Mouse (Mus musculus): ENCODE results near the gene Meis2.

The Meis2 gene

DNA sequence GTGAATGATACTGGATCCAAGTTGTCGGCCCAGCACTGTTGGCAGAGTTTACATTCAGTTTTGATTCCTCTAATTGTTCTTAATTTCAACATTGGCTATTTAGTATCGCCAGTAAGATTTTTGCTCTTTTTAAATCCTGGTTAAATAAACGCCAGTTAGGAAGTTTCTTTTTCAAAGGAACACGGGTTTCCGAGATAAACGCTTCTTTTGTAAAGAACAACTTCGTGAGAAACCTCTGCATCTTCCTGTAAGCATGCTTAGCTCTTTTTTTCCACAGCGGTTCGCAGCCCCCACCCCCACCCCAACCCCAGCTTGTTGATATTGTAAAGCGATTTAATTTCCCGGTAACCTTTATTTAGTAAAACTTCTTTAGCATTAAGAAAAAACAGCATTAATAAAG is 2.8 kb upstream of the Meis2 start:
- no peak for DNase-seq (ENCODE audit: low read depth in 1 of 2, low spot score in 2 of 2)

GRCm38 (mm10) chr2:116067711-116068110 is 2.1 kb upstream of the Meis2 start:
- no peak for DNase-seq (ENCODE audit: low read depth in 1 of 2, low spot score in 2 of 2)

DNA sequence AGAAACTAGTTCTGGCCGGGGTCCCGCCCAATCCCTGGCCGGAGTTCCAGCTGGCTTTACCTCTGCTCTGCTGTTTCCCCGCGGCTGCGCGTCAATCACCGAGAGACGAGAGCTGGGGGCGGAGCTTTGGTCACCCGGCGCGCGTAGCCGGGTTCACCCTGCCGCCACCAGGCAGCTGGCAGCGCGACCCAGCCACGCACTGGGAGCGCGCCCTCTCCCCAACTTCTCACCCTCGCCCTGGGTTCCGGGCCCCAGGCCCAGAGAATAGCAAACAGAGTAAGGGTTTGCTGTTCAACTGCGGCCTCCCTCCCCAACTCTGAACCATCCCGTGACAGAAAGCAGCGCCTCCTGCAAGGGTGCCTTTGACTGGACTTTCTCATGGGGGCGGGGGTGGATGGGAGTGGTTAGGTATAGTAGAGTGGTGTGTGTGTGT is 1.4 kb upstream of the Meis2 start:
- no peak for DNase-seq (ENCODE audit: low read depth in 1 of 2, low spot score in 2 of 2)

DNA sequence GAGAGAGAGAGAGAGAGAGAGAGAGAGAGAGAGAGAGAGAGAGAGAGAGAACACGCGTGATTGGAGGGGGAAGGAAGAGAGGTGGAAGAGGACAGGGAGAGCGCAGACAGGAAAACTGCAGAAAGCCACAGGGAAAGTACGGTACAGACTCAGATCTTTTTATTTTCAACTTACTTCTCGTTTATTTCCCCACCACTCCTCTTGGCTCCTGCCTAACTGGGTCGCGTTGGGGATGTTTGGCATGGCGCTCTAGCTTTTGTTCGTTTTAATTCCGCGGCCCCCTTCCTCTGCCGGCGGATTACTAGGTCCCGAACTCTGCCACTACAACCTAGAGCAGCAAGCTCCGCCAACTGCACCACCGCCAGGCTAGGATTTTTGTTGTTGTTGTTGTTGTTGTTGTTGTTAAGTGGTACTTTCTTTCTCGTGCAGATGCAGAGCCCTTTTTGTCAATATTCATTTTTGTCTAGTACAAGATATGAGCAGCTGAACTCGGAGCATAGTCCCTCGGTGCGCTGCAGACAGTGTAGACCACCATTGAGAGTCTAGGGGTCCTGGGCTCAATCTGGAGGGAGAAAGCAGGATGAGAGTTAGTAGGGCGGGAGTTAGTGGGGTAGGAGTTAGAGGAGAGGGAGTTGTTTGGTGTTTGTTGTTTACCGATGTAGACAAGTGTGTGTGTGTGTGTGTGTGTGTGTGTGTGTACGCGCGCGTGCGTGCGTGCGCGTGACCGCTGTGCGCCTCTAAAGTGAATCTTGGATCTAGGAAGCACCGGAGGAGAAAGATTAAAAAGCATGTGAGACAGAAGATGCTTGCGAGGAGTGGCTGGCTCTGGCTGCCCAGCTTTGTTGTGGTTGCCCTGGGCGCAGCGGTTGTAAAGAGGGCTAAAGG is 660 bp upstream of the Meis2 start:
- DNase-seq (ENCODE audit: low read depth in 1 of 2, low spot score in 2 of 2) = no peak

GRCm38 (mm10) chr2:116065057-116065456 is 582 bp downstream of the Meis2 start:
- DNase-seq (ENCODE audit: low read depth in 1 of 2, low spot score in 2 of 2) = no peak

DNA sequence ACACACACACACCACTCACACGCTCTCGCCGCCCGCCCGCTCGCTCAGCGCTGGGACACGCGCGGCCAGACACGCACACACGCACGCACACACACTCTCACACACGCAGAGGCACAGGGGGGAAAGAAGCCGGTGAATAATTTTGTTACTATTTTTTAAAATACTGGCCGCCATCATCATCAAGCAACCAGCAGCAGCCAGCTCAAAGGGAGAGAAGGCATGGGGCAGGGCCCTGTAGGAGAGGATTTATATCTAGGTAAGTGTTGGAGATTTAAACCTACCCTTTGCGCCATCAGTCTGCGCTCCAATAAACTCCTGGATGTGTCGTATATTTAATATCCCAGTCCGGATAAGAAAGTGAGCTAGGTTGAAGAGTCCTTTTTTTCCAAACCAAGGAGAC is 1.1 kb downstream of the Meis2 start:
- DNase-seq (ENCODE audit: low read depth in 1 of 2, low spot score in 2 of 2) = no peak

- DNase-seq (ENCODE audit: low read depth in 1 of 2, low spot score in 2 of 2) = no peak
These were observed 1.8 kb downstream of the Meis2 start for GRCm38 (mm10) chr2:116063819-116064293.

DNA sequence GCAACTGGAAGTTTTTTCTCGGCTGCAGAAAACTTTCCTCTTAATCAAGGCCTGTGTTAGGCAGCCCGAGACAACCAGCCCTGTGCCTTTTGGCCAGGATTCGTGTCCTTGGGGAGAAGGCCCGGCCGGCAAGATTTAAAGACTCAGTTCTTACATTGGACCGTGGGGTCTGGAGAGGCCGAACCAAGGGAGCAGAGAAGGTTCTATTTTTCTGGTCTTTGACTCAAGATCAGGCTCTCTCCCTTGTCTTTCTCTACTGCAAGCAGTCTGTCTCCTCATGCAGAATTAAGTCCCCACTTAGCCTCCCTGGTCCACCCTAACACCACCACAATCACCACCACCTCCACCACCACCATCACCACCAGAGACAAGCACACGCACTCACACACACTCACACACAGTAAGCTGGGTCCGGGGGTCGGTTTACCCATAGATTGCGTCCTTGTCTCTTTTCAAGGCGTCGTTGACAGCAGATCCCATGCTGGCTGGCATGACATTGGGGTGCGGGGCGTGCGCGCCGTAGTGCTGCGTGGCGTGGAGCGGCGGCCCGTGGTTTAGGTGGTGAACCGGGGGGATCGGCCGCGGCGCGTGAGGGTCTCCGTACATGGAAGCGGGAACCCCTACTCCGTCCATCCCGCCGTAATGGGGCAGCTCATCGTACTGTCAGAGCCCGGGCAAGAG is 2.7 kb downstream of the Meis2 start:
- DNase-seq (ENCODE audit: low read depth in 1 of 2, low spot score in 2 of 2) = no peak

GRCm38 (mm10) chr2:116062251-116062651 is 3.4 kb downstream of the Meis2 start:
- DNase-seq (ENCODE audit: low read depth in 1 of 2, low spot score in 2 of 2) = no peak

DNA sequence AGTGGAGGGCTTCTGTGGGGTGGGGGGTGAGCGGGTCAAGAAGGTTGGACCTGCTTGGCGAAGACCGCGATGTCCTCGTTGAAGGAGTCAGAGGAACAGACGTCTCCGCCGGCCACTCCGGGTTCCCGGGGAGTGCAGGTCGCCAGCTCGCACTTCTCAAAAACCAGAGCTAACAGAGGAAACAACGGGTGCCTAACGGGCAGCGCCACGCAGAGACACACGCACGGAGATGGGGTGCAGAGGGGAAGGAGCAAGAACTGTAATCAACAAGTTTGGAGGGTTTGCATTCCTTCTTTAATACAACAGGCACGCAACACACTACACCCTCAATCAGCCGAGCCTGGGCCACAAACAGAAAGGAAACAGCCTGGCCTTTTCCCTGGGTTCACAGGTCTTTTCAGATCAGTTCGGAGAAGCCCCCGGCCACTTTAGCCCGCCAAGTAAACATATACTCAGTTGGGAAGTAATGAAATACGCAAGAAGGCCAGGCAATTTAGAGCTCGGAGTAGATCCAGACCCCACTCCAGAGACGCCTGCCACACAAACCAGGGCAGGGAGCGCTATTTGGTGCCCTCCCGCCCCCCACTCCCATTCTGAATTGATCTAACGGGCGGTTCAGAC is 4.1 kb downstream of the Meis2 start:
- no peak for DNase-seq (ENCODE audit: low read depth in 1 of 2, low spot score in 2 of 2)

- DNase-seq (ENCODE audit: low read depth in 1 of 2, low spot score in 2 of 2) = no peak
These were observed 4.8 kb downstream of the Meis2 start for GRCm38 (mm10) chr2:116060701-116061400.

- DNase-seq (ENCODE audit: low read depth in 1 of 2, low spot score in 2 of 2) = no peak
These were observed 5.4 kb downstream of the Meis2 start for GRCm38 (mm10) chr2:116060210-116060609.

GRCm38 (mm10) chr2:116059661-116060060 is 6.0 kb downstream of the Meis2 start:
- no peak for DNase-seq (ENCODE audit: low read depth in 1 of 2, low spot score in 2 of 2)

- DNase-seq (ENCODE audit: low read depth in 1 of 2, low spot score in 2 of 2) = no peak
These were observed 6.6 kb downstream of the Meis2 start for GRCm38 (mm10) chr2:116059066-116059465.

- DNase-seq (ENCODE audit: low read depth in 1 of 2, low spot score in 2 of 2) = no peak
These were observed 7.1 kb downstream of the Meis2 start for GRCm38 (mm10) chr2:116058511-116058910.

DNA sequence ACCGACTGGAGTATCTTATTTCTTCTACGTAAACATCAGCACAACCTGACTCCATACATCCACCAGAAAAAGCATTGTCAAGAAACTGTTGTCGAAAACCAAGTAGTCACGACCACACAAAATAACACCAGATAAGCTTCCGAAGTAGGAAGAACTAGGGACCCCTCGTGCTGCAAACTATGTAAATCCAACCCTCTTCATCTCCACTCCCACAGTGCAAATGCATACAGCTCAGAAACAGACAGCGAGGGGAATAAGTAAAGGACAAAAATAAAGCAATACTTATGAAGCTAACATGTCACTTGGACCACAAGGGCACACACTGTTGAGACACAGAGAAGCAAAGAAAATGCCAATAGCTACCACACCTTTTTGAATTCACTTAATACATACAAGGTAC is 8.8 kb downstream of the Meis2 start:
- DNase-seq (ENCODE audit: low read depth in 1 of 2, low spot score in 2 of 2) = no peak

DNA sequence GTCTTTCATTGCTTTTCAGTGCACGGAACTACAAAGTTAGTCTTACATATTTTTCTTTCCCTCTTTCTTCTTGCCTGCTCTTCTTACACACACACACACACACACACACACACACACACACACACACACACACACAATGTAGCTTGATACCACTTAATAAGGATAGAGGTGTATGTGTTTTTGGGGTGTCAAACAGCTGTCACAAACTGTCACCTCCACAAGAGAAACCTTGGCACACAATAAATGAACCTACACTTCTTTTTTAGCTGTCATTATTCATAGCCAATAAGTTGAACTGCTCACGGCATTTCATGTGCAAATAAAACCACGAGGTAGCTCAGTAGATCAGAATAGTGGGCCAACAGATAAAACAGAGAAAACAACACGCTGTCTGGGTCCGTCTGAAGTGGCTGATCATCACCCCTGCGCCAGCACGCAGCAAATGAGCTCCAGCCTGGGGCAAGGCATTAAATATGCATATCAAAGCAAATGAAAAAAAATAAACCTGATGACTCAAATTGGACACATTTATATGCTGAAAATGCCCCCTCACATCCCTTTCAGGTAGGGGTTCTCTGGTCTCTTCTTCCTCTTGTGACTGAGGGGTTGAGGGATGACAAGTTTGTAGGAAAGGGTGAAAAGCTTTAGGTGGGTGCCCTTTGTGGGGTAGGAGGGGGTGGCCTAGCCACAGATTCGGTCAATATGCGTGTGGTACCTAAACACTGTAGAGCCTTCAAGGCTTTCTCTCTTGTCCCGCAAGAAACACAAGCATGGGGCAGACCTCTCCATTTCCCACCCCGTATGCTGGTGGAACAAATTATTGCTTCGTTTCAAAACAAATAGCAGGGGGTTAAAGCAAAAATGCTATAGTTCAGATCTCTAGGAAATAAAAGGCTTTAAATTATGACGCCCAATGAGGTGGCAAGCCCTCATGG is 9.7 kb downstream of the Meis2 start:
- DNase-seq (ENCODE audit: low read depth in 1 of 2, low spot score in 2 of 2) = no peak

GRCm38 (mm10) chr2:116053931-116054330 is 11.7 kb downstream of the Meis2 start:
- no peak for DNase-seq (ENCODE audit: low read depth in 1 of 2, low spot score in 2 of 2)

DNA sequence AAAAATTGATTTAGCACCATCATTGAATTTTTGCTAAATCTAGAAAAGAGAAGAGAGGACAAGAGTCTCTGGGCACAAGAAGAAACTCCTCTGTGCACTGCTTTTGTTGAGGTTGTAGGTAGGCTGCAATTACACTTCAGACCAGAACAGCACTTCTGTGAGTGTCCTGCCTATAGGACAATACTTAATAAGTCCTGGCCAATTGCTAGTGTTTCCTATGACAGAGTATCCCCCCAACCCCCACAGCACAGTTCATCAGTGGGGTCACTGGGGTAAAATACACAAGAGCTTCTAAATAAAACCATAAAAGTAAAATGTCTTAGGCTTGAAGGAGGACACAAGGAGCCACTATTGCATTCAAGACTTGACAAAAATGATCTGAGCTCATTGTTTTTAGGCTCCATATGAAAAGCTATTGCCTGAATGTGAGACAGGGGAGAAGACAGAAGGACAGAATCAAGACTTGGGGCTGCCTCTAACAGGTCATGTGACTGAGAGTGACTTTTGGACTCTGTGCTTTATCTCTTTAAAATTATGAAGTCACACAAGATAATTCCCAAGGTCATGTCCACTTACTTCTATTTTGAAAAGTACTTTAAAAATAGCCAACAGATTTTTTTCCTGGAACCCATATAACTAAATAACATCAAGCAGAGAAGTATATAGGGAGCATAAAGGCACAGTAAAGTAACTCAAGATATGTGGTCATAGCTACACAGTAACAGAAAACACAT is 12.8 kb downstream of the Meis2 start:
- no peak for DNase-seq (ENCODE audit: low read depth in 1 of 2, low spot score in 2 of 2)
